Mouse (Mus musculus): ENCODE measurements around the gene Ttll11. TPM values are rescaled to one million over a fixed set of nuclear protein-coding genes. Genes with fewer than 3 reads are reported as not detected.

Ttll11 gene
- 0.38 and 0.44 TPM in 2 replicates for polyA plus RNA-seq (2015; fragmentation: Nextera tagmentation; extraction: Ambion mirVana)

GRCm38 (mm10) chr2:35979644-35980021 is at the start of gene Ttll11:
TSS of gene Ttll11 (minus strand) at chr2:35979913.
- Histone ChIP-seq H3K27ac (ENCODE audit: low read depth, low read length) (peak within 1 kb of the TSS; percentile 76), H3K4me3 (ENCODE audit: low read depth, low read length) (peak within 1 kb of the TSS; percentile 87), H3K4me2 (replicated peaks; ENCODE audit: low read depth) (peak within 1 kb of the TSS; percentile 99), H3K36me3 (ENCODE audit: control insufficient read depth, insufficient read depth) (no peaks in the 10 kb centered on the region), H3K9me3 (ENCODE audit: control insufficient read depth) (no peaks in the 10 kb centered on the region), H3K4me1 (replicated peaks; ENCODE audit: control insufficient read depth, insufficient read depth, low read length) (peaks cover 7% of the 10 kb centered on the region), H3K27me3 (replicated peaks; ENCODE audit: control insufficient read depth, insufficient read depth, low read length) (0 out of 2 replicates have a peak, but pooled peaks cover under 1% of the 10 kb centered on the region), H3K9ac (ENCODE audit: low read depth, low read length) (peak within 1 kb of the TSS; percentile 92)
- ATAC-seq, result peak; percentile 89
- WGBS, result under 1% methylated on average over 42 of the region's 42 CpGs
- TF ChIP-seq CTCF (IDR thresholded peaks at IDR 0.05; ENCODE audit: low read depth), result no peak

GRCm38 (mm10) chr2:36023291-36023690 is 43.6 kb upstream of the Ttll11 start:
- no peak for TF ChIP-seq CTCF (IDR thresholded peaks at IDR 0.05; ENCODE audit: low read depth)
- 58% methylated on average over 3 of the region's 3 CpGs for WGBS
- no peaks in the 10 kb centered on the region for H3K9me3 ChIP-seq (ENCODE audit: control insufficient read depth)
- H3K27me3 ChIP-seq (replicated peaks; ENCODE audit: control insufficient read depth, insufficient read depth, low read length), result peaks cover 3% of the 10 kb centered on the region; the same call in 1 of the 2 replicates
- no peak overlapping the region for H3K4me2 ChIP-seq (replicated peaks; ENCODE audit: low read depth)
- ATAC-seq, result no peak
- no peaks in the 10 kb centered on the region for H3K4me1 ChIP-seq (replicated peaks; ENCODE audit: control insufficient read depth, insufficient read depth, low read length)
- no peaks in the 10 kb centered on the region for H3K36me3 ChIP-seq (ENCODE audit: control insufficient read depth, insufficient read depth)
- H3K27ac ChIP-seq (ENCODE audit: low read depth, low read length), result no peak overlapping the region
- H3K4me3 ChIP-seq (ENCODE audit: low read depth, low read length), result no peak overlapping the region
- H3K9ac ChIP-seq (ENCODE audit: low read depth, low read length), result no peak overlapping the region

- 11% methylated on average over 32 of the region's 32 CpGs for WGBS
- no peaks in the 10 kb centered on the region for H3K4me1 ChIP-seq (replicated peaks; ENCODE audit: control insufficient read depth, insufficient read depth, low read length)
- H3K36me3 ChIP-seq (ENCODE audit: control insufficient read depth, insufficient read depth), result no peaks in the 10 kb centered on the region
- H3K9ac ChIP-seq (ENCODE audit: low read depth, low read length), result no peak overlapping the region
- peak; percentile 51; the same call in 1 of the 2 replicates for ATAC-seq
- no peaks in the 10 kb centered on the region for H3K9me3 ChIP-seq (ENCODE audit: control insufficient read depth)
- peaks cover 3% of the 10 kb centered on the region; the same call in 1 of the 2 replicates for H3K27me3 ChIP-seq (replicated peaks; ENCODE audit: control insufficient read depth, insufficient read depth, low read length)
- H3K4me3 ChIP-seq (ENCODE audit: low read depth, low read length), result no peak overlapping the region
- peak overlapping the region; percentile 51 for H3K4me2 ChIP-seq (replicated peaks; ENCODE audit: low read depth)
- TF ChIP-seq CTCF (IDR thresholded peaks at IDR 0.05; ENCODE audit: low read depth), result peak; percentile 83
- H3K27ac ChIP-seq (ENCODE audit: low read depth, low read length), result no peak overlapping the region
Observed at GRCm38 (mm10) chr2:36021385-36022159, 41.9 kb upstream of the Ttll11 start.

- H3K9ac ChIP-seq (ENCODE audit: low read depth, low read length), result no peak overlapping the region
- 60% methylated on average over 12 of the region's 12 CpGs for WGBS
- peaks cover 16% of the 10 kb centered on the region; the same call in 1 of the 2 replicates for H3K27me3 ChIP-seq (replicated peaks; ENCODE audit: control insufficient read depth, insufficient read depth, low read length)
- no peak for ATAC-seq
- no peak overlapping the region for H3K4me3 ChIP-seq (ENCODE audit: low read depth, low read length)
- no peak overlapping the region for H3K27ac ChIP-seq (ENCODE audit: low read depth, low read length)
- no peaks in the 10 kb centered on the region for H3K36me3 ChIP-seq (ENCODE audit: control insufficient read depth, insufficient read depth)
- no peak overlapping the region for H3K4me2 ChIP-seq (replicated peaks; ENCODE audit: low read depth)
- no peaks in the 10 kb centered on the region for H3K9me3 ChIP-seq (ENCODE audit: control insufficient read depth)
- no peak for TF ChIP-seq CTCF (IDR thresholded peaks at IDR 0.05; ENCODE audit: low read depth)
- H3K4me1 ChIP-seq (replicated peaks; ENCODE audit: control insufficient read depth, insufficient read depth, low read length), result 0 out of 2 replicates have a peak, but pooled peaks cover 3% of the 10 kb centered on the region
Observed at GRCm38 (mm10) chr2:36013010-36013409, 33.3 kb upstream of the Ttll11 start.

- no peaks in the 10 kb centered on the region for H3K36me3 ChIP-seq (ENCODE audit: control insufficient read depth, insufficient read depth)
- WGBS, result 0% methylated on average over 44 of the region's 44 CpGs
- H3K27me3 ChIP-seq (replicated peaks; ENCODE audit: control insufficient read depth, insufficient read depth, low read length), result peaks cover 16% of the 10 kb centered on the region; the same call in 1 of the 2 replicates
- H3K4me3 ChIP-seq (ENCODE audit: low read depth, low read length), result peak overlapping the region; percentile 42
- peak; percentile 42 for TF ChIP-seq CTCF (IDR thresholded peaks at IDR 0.05; ENCODE audit: low read depth)
- no peaks in the 10 kb centered on the region for H3K9me3 ChIP-seq (ENCODE audit: control insufficient read depth)
- H3K4me1 ChIP-seq (replicated peaks; ENCODE audit: control insufficient read depth, insufficient read depth, low read length), result 0 out of 2 replicates have a peak, but pooled peaks cover 3% of the 10 kb centered on the region
- ATAC-seq, result no peak
- H3K4me2 ChIP-seq (replicated peaks; ENCODE audit: low read depth), result peak overlapping the region; percentile 70
- peak overlapping the region; percentile 11; the same call in 1 of the 2 replicates for H3K9ac ChIP-seq (ENCODE audit: low read depth, low read length)
- no peak overlapping the region for H3K27ac ChIP-seq (ENCODE audit: low read depth, low read length)
Observed at GRCm38 (mm10) chr2:36011331-36011825, 31.7 kb upstream of the Ttll11 start.

GRCm38 (mm10) chr2:36010579-36010978 is 30.9 kb upstream of the Ttll11 start:
- TF ChIP-seq CTCF (IDR thresholded peaks at IDR 0.05; ENCODE audit: low read depth), result no peak
- H3K9me3 ChIP-seq (ENCODE audit: control insufficient read depth), result no peaks in the 10 kb centered on the region
- H3K27ac ChIP-seq (ENCODE audit: low read depth, low read length), result no peak overlapping the region
- no peak for ATAC-seq
- no peak overlapping the region for H3K4me3 ChIP-seq (ENCODE audit: low read depth, low read length)
- 56% methylated on average over 8 of the region's 8 CpGs for WGBS
- no peak overlapping the region for H3K9ac ChIP-seq (ENCODE audit: low read depth, low read length)
- H3K27me3 ChIP-seq (replicated peaks; ENCODE audit: control insufficient read depth, insufficient read depth, low read length), result peaks cover 16% of the 10 kb centered on the region; the same call in 1 of the 2 replicates
- no peaks in the 10 kb centered on the region for H3K36me3 ChIP-seq (ENCODE audit: control insufficient read depth, insufficient read depth)
- H3K4me2 ChIP-seq (replicated peaks; ENCODE audit: low read depth), result peak overlapping the region; percentile 70; the same call in 1 of the 2 replicates
- 0 out of 2 replicates have a peak, but pooled peaks cover 3% of the 10 kb centered on the region for H3K4me1 ChIP-seq (replicated peaks; ENCODE audit: control insufficient read depth, insufficient read depth, low read length)
